Mouse (Mus musculus): ENCODE measurements around the gene Plcl1.

Gene Plcl1

GRCm38 (mm10) chr1:55525748-55526147 is 120.0 kb downstream of the Plcl1 start:
- no peak for DNase-seq (ENCODE audit: low spot score)

- DNase-seq (ENCODE audit: low spot score): no peak
Observed at GRCm38 (mm10) chr1:55528547-55529304, 123.0 kb downstream of the Plcl1 start.

GRCm38 (mm10) chr1:55533823-55534222 is 128.1 kb downstream of the Plcl1 start:
- no peak for DNase-seq (ENCODE audit: low spot score)

GRCm38 (mm10) chr1:55554405-55554804 is 148.7 kb downstream of the Plcl1 start:
- DNase-seq (ENCODE audit: low spot score): no peak

GRCm38 (mm10) chr1:55557960-55558359 is 152.2 kb downstream of the Plcl1 start:
- DNase-seq (ENCODE audit: low spot score): no peak

GRCm38 (mm10) chr1:55558409-55558808 is 152.7 kb downstream of the Plcl1 start:
- no peak for DNase-seq (ENCODE audit: low spot score)

GRCm38 (mm10) chr1:55559998-55560397 is 154.3 kb downstream of the Plcl1 start:
- no peak for DNase-seq (ENCODE audit: low spot score)

GRCm38 (mm10) chr1:55565933-55566332 is 160.2 kb downstream of the Plcl1 start:
- no peak for DNase-seq (ENCODE audit: low spot score)

- DNase-seq (ENCODE audit: low spot score): no peak
Observed at GRCm38 (mm10) chr1:55567801-55568360, 162.2 kb downstream of the Plcl1 start.

GRCm38 (mm10) chr1:55570225-55570624 is 164.5 kb downstream of the Plcl1 start:
- DNase-seq (ENCODE audit: low spot score): no peak

GRCm38 (mm10) chr1:55571399-55571798 is 165.7 kb downstream of the Plcl1 start:
- DNase-seq (ENCODE audit: low spot score): no peak

- DNase-seq (ENCODE audit: low spot score): no peak
Observed at GRCm38 (mm10) chr1:55572202-55572601, 166.5 kb downstream of the Plcl1 start.

- no peak for DNase-seq (ENCODE audit: low spot score)
Observed at GRCm38 (mm10) chr1:55572664-55573063, 166.9 kb downstream of the Plcl1 start.

- peak; percentile 18 for DNase-seq (ENCODE audit: low spot score)
Observed at GRCm38 (mm10) chr1:55575916-55576315, 170.2 kb downstream of the Plcl1 start.

GRCm38 (mm10) chr1:55581752-55582151 is 176.0 kb downstream of the Plcl1 start:
- DNase-seq (ENCODE audit: low spot score): no peak

- peak; percentile 5 for DNase-seq (ENCODE audit: low spot score)
Observed at GRCm38 (mm10) chr1:55585441-55585840, 179.7 kb downstream of the Plcl1 start.

GRCm38 (mm10) chr1:55588090-55588489 is 182.4 kb downstream of the Plcl1 start:
- DNase-seq (ENCODE audit: low spot score): no peak

GRCm38 (mm10) chr1:55590047-55590446 is 184.3 kb downstream of the Plcl1 start:
- no peak for DNase-seq (ENCODE audit: low spot score)

GRCm38 (mm10) chr1:55600496-55600895 is 194.8 kb downstream of the Plcl1 start:
- peak; percentile 69 for DNase-seq (ENCODE audit: low spot score)

GRCm38 (mm10) chr1:55604593-55604992 is 198.9 kb downstream of the Plcl1 start:
- no peak for DNase-seq (ENCODE audit: low spot score)

GRCm38 (mm10) chr1:55605450-55605849 is 199.7 kb downstream of the Plcl1 start:
- DNase-seq (ENCODE audit: low spot score): no peak

- DNase-seq (ENCODE audit: low spot score): no peak
Observed at GRCm38 (mm10) chr1:55605956-55606355, 200.2 kb downstream of the Plcl1 start.

- DNase-seq (ENCODE audit: low spot score): no peak
Observed at GRCm38 (mm10) chr1:55606405-55606804, 200.7 kb downstream of the Plcl1 start.

Measured in ovary, adult 18-20 months (tissue).